Mouse (Mus musculus): Measurements from ENCODE around the gene Shc3. TPM values are rescaled to one million over a fixed set of nuclear protein-coding genes. Genes with fewer than 3 reads are reported as not detected.

The Shc3 gene
- total RNA-seq, 2 experiments from 2014 or later: not detected

GRCm38 (mm10) chr13:51570111-51570510, 892 bp upstream of the Shc3 start:
- no peak for ATAC-seq (replicated peaks; ENCODE audit: low FRiP score, poor library complexity, severe bottlenecking)

DNA sequence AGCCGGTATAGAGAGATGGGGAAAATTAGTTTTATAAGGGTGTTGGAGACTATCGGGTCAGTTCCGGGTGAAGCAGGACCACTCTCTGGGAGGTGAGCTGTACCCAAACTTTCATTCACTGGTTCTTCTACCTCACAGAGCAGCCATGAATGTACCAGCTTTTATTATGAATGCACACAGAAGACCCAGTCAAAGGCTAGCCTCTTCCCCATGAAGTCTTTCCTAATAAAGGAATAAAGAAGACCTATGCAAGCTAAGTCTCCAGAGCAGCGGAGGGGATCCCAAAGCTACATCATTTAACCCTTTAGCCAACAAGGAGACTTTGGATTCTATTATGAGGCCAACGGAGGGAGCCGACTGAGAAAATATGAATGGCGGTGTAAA, 458 bp upstream of the Shc3 start:
- no peak for ATAC-seq (replicated peaks; ENCODE audit: low FRiP score, poor library complexity, severe bottlenecking)

GRCm38 (mm10) chr13:51568501-51568901, 718 bp downstream of the Shc3 start:
- ATAC-seq (replicated peaks; ENCODE audit: low FRiP score, poor library complexity, severe bottlenecking): no peak

- no peak for ATAC-seq (replicated peaks; ENCODE audit: low FRiP score, poor library complexity, severe bottlenecking)
Observed at GRCm38 (mm10) chr13:51567411-51567851, 1.8 kb downstream of the Shc3 start.

- ATAC-seq (replicated peaks; ENCODE audit: low FRiP score, poor library complexity, severe bottlenecking): no peak
Observed at GRCm38 (mm10) chr13:51567078-51567395, 2.2 kb downstream of the Shc3 start.

DNA sequence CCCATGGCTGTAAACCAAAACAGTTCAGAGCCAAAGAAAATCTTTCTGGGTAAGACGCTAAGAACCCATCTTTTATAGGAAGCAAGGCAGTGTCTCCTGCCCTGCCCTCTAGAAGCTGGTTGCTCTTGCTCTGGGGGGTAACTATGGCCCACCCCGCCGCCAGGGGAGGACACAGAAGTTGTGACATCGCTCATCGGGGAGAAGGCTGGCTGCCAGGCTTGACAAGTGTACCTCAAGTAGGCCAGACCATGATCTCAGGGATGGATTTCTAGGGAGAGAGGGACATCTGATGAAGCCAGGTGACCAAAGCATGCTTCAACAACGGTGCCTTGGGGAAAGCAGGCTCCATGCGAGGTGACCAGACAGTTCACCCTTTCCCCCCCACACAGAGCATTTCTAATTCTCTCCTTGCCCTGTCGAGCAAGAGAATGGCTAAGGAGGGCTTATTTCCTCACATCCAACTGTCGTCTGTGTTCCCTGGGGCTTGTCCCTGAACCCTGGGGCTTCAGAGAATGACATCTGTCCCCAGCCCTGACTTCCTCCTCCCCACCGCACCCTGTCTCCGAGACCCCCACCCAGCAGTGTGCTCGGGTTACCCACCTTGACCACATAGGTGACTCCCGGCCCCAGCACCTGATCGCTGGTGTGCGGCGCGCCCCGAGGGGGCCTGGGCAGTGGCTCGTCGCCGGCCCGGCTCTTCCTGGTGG, 2.7 kb downstream of the Shc3 start:
- ATAC-seq (replicated peaks; ENCODE audit: low FRiP score, poor library complexity, severe bottlenecking): no peak

- ATAC-seq (replicated peaks; ENCODE audit: low FRiP score, poor library complexity, severe bottlenecking): no peak
Observed at GRCm38 (mm10) chr13:51564741-51565140, 4.5 kb downstream of the Shc3 start.

DNA sequence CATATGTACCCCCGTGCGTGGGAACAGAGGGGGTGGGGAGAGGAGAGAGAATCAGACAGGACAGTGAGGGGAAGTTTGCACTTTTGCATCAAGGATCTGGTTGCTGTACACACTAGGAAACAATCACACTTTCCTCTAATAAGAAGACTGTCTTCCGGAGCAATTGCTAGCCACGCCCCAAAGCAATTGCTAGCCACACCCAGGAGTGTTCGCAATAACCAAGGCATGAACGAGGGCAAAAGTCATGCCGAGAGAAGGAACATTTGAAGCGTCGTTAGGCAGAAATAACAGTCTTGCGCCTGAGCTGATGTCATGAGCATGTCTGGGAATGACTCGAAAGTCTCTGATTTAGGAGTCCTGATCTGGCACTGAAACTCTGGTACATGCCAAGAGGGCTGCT, 15.9 kb downstream of the Shc3 start:
- no peak for ATAC-seq (replicated peaks; ENCODE audit: low FRiP score, poor library complexity, severe bottlenecking)

DNA sequence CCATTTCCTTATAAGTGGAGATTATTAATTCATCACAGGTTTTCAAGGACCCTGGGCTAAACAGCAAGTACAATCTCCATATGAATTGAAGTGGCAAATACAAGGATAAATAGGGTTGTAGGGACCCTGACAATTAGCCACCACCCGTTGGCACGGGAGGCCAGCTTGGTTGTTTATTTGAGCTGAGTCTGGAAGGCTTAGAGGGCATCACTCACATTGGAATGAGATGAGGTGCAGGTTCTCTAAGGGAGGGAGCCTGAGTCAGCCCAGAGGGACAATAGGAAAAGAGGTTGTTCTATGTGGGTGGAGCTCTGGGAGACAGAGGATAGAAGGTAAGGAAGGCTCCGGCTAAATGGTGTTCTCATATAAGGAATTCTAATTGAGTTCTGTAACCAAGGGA, 17.0 kb downstream of the Shc3 start:
- ATAC-seq (replicated peaks; ENCODE audit: low FRiP score, poor library complexity, severe bottlenecking): no peak

DNA sequence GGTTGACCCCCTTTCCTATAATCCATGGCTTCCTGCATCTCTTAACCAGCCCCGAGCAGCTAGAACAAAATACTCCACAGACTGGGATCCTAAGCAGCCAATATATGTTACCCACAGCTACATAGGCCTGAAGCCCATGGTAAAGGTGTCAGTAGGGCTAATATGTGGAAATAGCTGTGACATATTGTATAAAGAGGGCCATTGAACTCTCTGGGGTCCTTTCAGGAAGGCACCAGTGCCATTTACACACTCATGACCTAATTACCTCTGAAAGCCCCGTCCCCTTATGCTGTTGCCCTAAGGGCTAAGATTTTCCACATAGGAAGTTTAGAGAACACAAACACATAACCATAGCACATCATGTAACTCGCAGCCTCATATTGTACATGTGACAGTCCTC, 17.4 kb downstream of the Shc3 start:
- no peak for ATAC-seq (replicated peaks; ENCODE audit: low FRiP score, poor library complexity, severe bottlenecking)

DNA sequence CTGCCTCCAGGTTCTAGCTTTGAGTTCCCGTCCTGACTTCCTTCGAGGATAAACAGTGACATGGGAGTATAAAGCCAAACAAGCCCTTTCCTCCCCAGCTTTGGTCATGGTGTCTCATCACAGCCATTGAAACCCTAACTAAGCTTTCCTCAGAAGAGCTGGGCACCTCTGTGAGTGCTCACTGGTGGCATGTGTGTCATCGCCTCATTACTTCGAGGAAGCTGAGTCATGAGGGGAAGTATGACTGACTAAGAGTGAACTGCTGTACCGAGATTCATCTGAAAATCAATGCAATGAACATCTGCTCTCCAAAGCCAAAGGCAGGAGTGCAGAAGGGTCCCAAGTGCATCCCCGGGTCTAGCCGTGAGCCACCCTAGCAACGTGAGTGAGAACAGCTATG, 29.4 kb downstream of the Shc3 start:
- ATAC-seq (replicated peaks; ENCODE audit: low FRiP score, poor library complexity, severe bottlenecking): no peak

DNA sequence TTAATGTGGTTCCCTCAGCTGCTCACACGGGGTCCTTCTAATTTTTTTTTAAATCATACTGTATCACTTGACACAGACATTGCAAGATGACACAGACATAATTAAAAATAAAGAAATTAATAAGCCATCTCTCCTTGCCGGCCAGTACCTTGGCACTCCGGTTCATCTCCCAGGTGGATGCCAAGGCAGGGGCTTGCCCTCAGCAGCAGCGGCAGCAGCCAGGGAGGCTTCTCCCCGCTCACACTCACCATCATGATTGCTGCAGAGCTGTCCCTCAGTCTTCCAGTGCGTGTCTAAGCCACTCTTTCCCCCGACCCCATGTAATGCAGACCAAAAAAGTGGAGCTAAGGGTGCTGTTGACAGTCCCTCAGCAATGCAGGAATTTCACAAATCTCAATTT, 33.9 kb downstream of the Shc3 start:
- no peak for ATAC-seq (replicated peaks; ENCODE audit: low FRiP score, poor library complexity, severe bottlenecking)

GRCm38 (mm10) chr13:51526480-51526879, 42.7 kb downstream of the Shc3 start:
- no peak for ATAC-seq (replicated peaks; ENCODE audit: low FRiP score, poor library complexity, severe bottlenecking)

DNA sequence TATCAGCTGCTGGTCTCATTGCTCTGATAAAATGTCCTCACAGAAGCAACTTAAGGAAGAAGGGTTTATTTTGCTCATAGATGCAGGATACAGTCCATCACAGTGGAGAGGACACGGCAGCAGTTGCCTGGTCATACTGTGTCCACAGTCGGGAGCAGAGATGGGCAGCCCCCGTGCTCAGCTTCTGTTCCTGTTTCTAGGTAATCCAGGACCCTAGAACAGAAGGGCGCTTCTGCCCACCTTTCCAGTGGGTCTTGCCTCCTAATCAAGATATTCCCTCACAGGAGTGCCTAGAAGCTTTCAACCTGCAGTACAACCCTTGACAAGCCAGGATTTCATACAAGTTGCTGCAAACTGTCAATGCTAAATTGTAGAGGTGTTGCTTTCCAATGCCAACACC, 44.9 kb downstream of the Shc3 start:
- no peak for ATAC-seq (replicated peaks; ENCODE audit: low FRiP score, poor library complexity, severe bottlenecking)

GRCm38 (mm10) chr13:51523311-51523710, 45.9 kb downstream of the Shc3 start:
- ATAC-seq (replicated peaks; ENCODE audit: low FRiP score, poor library complexity, severe bottlenecking): no peak

DNA sequence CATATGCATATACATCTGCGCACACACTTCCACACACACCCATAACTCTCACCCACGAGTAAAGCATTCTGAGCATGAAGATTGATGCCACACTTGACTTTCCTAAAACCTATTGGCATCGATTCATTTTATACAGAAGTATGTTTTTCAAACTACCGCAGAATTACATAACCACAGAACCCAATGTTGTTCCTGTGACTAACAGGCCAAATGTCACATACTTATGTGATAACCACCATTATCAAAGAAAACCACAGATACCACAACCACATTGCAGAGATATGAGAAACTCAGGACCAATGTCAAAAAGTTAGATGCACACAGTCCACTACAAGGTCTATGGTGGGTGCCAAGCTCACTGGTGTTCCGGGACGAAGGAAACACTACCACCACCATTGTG, 50.3 kb downstream of the Shc3 start:
- ATAC-seq (replicated peaks; ENCODE audit: low FRiP score, poor library complexity, severe bottlenecking): no peak

GRCm38 (mm10) chr13:51517943-51518342, 51.3 kb downstream of the Shc3 start:
- no peak for ATAC-seq (replicated peaks; ENCODE audit: low FRiP score, poor library complexity, severe bottlenecking)

GRCm38 (mm10) chr13:51508836-51509235, 60.4 kb downstream of the Shc3 start:
- no peak for ATAC-seq (replicated peaks; ENCODE audit: low FRiP score, poor library complexity, severe bottlenecking)

DNA sequence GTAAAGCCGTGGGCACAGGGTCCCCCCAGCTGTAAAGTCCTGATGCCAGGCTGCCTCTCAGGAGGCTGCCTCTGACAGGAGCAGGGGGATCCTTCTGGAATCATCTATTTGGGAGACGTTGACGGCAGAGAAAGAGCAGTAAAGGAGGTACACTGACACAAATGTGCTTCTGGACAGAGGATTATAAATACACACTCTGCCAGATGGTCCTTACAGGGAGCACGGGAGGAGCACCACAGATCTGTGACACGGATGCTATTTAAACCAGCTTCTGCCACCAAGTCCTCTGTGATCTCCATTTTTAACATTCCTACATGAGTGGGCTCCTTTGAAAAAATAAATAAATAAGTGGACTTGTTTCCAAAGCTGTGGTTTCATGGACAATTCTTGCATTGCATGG, 63.5 kb downstream of the Shc3 start:
- no peak for ATAC-seq (replicated peaks; ENCODE audit: low FRiP score, poor library complexity, severe bottlenecking)

DNA sequence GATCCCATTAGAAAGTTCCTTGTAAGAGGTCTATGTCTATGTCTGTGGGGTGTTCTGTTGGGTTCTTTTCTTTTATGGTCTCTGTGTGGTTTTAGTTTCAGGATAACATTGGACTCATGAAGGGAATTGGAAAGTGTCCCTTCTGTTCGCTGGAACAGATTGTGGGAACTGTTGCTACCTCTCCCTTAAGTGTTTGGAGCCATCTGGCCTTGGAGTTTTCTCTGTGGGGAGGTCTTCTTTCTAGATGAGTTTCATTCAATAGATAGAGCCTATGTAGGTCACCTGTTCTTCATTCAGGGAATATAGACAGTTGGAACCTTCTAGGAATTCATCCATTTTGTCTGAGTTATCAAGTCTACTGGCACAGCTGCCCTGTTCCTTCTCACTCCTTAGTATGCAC, 69.5 kb downstream of the Shc3 start:
- ATAC-seq (replicated peaks; ENCODE audit: low FRiP score, poor library complexity, severe bottlenecking): no peak

DNA sequence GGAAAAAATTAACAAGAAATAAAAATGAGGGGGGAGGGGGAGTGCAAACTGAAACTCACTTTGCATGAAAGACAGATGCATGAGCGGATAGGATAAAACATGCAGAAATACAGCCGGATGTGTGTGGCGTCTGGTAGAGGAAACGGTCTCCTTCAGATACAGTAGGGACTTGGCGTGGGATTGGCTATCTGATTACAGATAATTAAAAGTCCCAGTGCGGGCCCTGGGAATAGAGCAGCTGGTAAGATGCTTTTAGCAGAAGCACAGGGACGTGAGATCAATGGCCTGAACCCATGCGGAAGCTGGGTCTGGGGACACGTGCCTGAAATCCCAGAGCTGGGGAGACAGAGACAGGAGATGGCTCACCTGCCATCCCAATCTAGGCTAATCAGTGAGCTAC, 75.5 kb downstream of the Shc3 start:
- ATAC-seq (replicated peaks; ENCODE audit: low FRiP score, poor library complexity, severe bottlenecking): no peak

- ATAC-seq (replicated peaks; ENCODE audit: low FRiP score, poor library complexity, severe bottlenecking): no peak
Observed at GRCm38 (mm10) chr13:51491649-51492435, 77.4 kb downstream of the Shc3 start.
